In genomic region chr7:27356248-27356647, GRCm38 (mm10) we compare ENCODE assay signal across 9 mouse cellular contexts. TPM values are rescaled to one million over a fixed set of nuclear protein-coding genes. Genes with fewer than 3 reads are reported as not detected.
DNase-seq lines count a peak whose midpoint lies in the region; ATAC-seq and TF ChIP-seq lines count a peak whose summit lies in the region.
"Had no signal": no experiment of that assay in that cellular context is flagged by ENCODE, and none has a peak within 500 bp of the region (broad histone marks: within the 10 kb centered on the region; RNA-seq: fewer than 3 reads in every experiment).

No protein-coding gene starts in this region.

- no peak for TF ChIP-seq CTCF in liver, postnatal 0 days (IDR thresholded peaks at IDR 0.05; ENCODE audit: low read depth)

- peaks cover 30% of the 10 kb centered on the region for H3K4me1 ChIP-seq in liver, postnatal 0 days (ENCODE audit: insufficient read depth)

- H3K9ac ChIP-seq in liver, postnatal 0 days (replicated peaks), result peak overlapping the region; percentile 65

- no peaks in the 10 kb centered on the region for H3K9me3 ChIP-seq in liver, postnatal 0 days (ENCODE audit: low read length)

- peak overlapping the region; percentile 75 for H3K4me3 ChIP-seq in liver, postnatal 0 days (ENCODE audit: low read depth, low read length)

- ATAC-seq in granulocyte monocyte progenitor cell, adult 5-6 weeks (replicated peaks; ENCODE audit: poor library complexity, severe bottlenecking), result peak; percentile 8; the same call in 1 of the 2 replicates
- peak; percentile 28 for ATAC-seq in liver, postnatal 0 days

- no peak for TF ChIP-seq EP300 in liver, postnatal 0 days (IDR thresholded peaks at IDR 0.05; ENCODE audit: low read depth)

- DNase-seq in embryo, embryonic 11 days, result peak; percentile 40
- DNase-seq in embryo, embryonic 10.5 days (ENCODE audit: low spot score), result no peak
- peak; percentile 44 for DNase-seq in adrenal gland, postnatal 25 days
- peak; percentile 38 for DNase-seq in kidney, adult 11 months
- DNase-seq in liver, postnatal 0 days, result no peak
- DNase-seq in spleen, postnatal 10 days (ENCODE audit: low spot score in 2 of 2), result peak; percentile 37 to 53
- DNase-seq in layer of hippocampus, adult 8-10 months (ENCODE audit: low spot score in 2 of 2), result no peak

- H3K4me2 ChIP-seq in liver, postnatal 0 days (ENCODE audit: low read depth, low read length), result peak overlapping the region; percentile 86

- peak overlapping the region; percentile 85 for H3K27ac ChIP-seq in liver, postnatal 0 days (ENCODE audit: low read depth)

- peaks cover 5% of the 10 kb centered on the region for H3K36me3 ChIP-seq in liver, postnatal 0 days (replicated peaks; ENCODE audit: insufficient read depth, low read length)

- no peaks in the 10 kb centered on the region for H3K27me3 ChIP-seq in liver, postnatal 0 days (ENCODE audit: insufficient read depth, low read length)

- WGBS in liver, postnatal 0 days (ENCODE audit: insufficient replicate concordance), result 3% methylated on average over 16 of the region's 16 CpGs

RNA-seq across cellular contexts. Expression of gene Shkbp1, which starts 0.4 kb away (rescaled TPM):
- total RNA-seq in adrenal gland, postnatal 25 days (2021), result 23.3 and 28.6 TPM in 2 replicates
- 23.6 and 31.1 TPM in 2 replicates for total RNA-seq in granulocyte monocyte progenitor cell, adult 5-6 weeks (2014; fragmentation: Nextera tagmentation)
- 13.9 and 18.8 TPM in 2 replicates for total RNA-seq in granulocyte monocyte progenitor cell, adult 5-6 weeks (2017)
- polyA plus RNA-seq in liver, postnatal 0 days (2015; fragmentation: Nextera tagmentation; extraction: Ambion mirVana), result 9.5 and 10.9 TPM in 2 replicates
- 10 to 100 TPM; 29.6 to 49.1 (median 34.1) TPM for total RNA-seq in layer of hippocampus, adult 8-10 months (2022)

RNA-seq across cellular contexts. Expression of gene Gm20479, which starts 1.0 kb away (rescaled TPM):
- 0.91 TPM in 1 of 2 replicates, not detected in the other for total RNA-seq in adrenal gland, postnatal 25 days (2021)
- total RNA-seq in granulocyte monocyte progenitor cell, adult 5-6 weeks (2014; fragmentation: Nextera tagmentation), result not detected in 2 replicates
- total RNA-seq in granulocyte monocyte progenitor cell, adult 5-6 weeks (2017), result 1.5 TPM in 1 of 2 replicates, not detected in the other
- polyA plus RNA-seq in liver, postnatal 0 days (2015; fragmentation: Nextera tagmentation; extraction: Ambion mirVana), result 1.1 TPM in 1 of 2 replicates, not detected in the other
- not detected for total RNA-seq in layer of hippocampus, adult 8-10 months (2022)
- total RNA-seq: heart, adult 18-20 months had no signal

RNA-seq across cellular contexts. Expression of gene Ltbp4, which starts 18.8 kb away (rescaled TPM):
- total RNA-seq in adrenal gland, postnatal 25 days (2021), result 62.9 and 66.6 TPM in 2 replicates
- not detected in 2 replicates for total RNA-seq in granulocyte monocyte progenitor cell, adult 5-6 weeks (2014; fragmentation: Nextera tagmentation)
- not detected in 2 replicates for total RNA-seq in granulocyte monocyte progenitor cell, adult 5-6 weeks (2017)
- 7.2 and 9.2 TPM in 2 replicates for polyA plus RNA-seq in liver, postnatal 0 days (2015; fragmentation: Nextera tagmentation; extraction: Ambion mirVana)
- 10 to 100 TPM; 48.5 to 59.4 (median 57.9) TPM for total RNA-seq in layer of hippocampus, adult 8-10 months (2022)

Comparison
In these comparisons a context has a peak if more than half of its experiments do, and no peak if none do; other contexts are left out.
1. DNase-seq: peak in embryo, embryonic 11 days (single experiment), adrenal gland, postnatal 25 days (single experiment), kidney, adult 11 months (single experiment) and spleen, postnatal 10 days (2 of 2); none in embryo, embryonic 10.5 days (single experiment), liver, postnatal 0 days (single experiment) and layer of hippocampus, adult 8-10 months (0 of 2).
2. RNA of gene Ltbp4, which starts 18.8 kb away (total RNA-seq): 62.9 to 66.6 TPM in adrenal gland, postnatal 25 days and 48.5 to 59.4 TPM in layer of hippocampus, adult 8-10 months; not detected in granulocyte monocyte progenitor cell, adult 5-6 weeks; every median in the first group is over 10 times any median in the second.